Mouse (Mus musculus): ENCODE results near the gene Pdzd2. TPM values are rescaled to one million over a fixed set of nuclear protein-coding genes. Genes with fewer than 3 reads are reported as not detected.
A peak's percentile ranks its signal among the peaks of the same experiment; 100 is the strongest.

The Pdzd2 gene
- polyA plus RNA-seq, 1 experiment: 2.4 TPM

DNA sequence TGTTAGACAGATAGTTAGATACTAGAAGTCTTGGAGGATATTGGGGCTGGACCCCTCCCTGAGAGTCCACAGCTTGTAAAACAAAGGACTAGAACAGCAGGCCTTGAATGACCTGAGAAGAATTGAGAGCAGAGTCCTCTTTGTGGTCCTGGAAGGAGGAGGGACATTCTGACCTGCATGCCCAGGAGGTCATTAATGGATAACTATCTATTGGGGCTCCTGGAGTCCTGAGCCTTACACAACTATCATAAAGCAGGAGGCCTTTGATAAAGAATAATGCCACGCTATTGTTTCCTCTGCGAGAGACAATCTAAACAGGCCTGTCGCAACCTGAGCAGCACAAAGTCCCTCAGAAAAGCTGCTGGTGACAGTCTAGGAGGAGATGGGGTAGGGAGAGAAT lies 156.7 kb downstream of the Pdzd2 start:
- WGBS: 49% methylated on average over 3 of the region's 3 CpGs
- TF ChIP-seq POLR2A (IDR thresholded peaks at IDR 0.05; ENCODE audit: low read depth, low read length): no peak
- H3K36me3 ChIP-seq (ENCODE audit: control insufficient read depth, insufficient read depth, low read length): no peaks in the 10 kb centered on the region
- H3K27me3 ChIP-seq (ENCODE audit: control insufficient read depth, insufficient read depth, low read length): no peaks in the 10 kb centered on the region
- no peaks in the 10 kb centered on the region for H3K4me1 ChIP-seq (ENCODE audit: control insufficient read depth, insufficient read depth, insufficient read length, low read length)
- H3K27ac ChIP-seq (ENCODE audit: insufficient read depth, low read depth, low read length): no peak overlapping the region
- H3K4me3 ChIP-seq (ENCODE audit: low read depth, low read length): no peak overlapping the region

DNA sequence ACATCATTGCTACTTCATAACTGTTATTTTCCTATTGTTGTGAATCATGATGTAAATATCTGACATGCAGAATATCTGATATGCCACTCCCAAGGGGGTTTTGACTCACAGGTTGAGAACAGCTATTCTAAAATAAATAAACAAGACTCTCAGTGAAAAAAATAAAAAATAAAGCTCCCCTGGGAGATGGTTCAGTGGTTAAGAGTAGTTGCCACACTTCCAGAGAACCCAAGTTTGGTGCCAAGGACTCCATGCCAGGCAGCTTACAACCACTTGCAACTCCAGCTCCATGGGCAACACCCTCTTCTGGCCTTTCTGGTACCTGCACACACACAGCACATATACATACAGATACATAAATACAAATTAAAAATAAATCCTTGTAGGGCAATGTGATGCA lies 157.3 kb downstream of the Pdzd2 start:
- TF ChIP-seq CTCF (IDR thresholded peaks at IDR 0.05; ENCODE audit: extremely low read depth, insufficient read length, insufficient replicate concordance, low read depth, low read length) (no peak), POLR2A (IDR thresholded peaks at IDR 0.05; ENCODE audit: low read depth, low read length) (no peak)
- Histone ChIP-seq H3K27ac (ENCODE audit: insufficient read depth, low read depth, low read length) (no peak overlapping the region), H3K4me3 (ENCODE audit: low read depth, low read length) (no peak overlapping the region), H3K36me3 (ENCODE audit: control insufficient read depth, insufficient read depth, low read length) (no peaks in the 10 kb centered on the region), H3K4me1 (ENCODE audit: control insufficient read depth, insufficient read depth, insufficient read length, low read length) (no peaks in the 10 kb centered on the region), H3K27me3 (ENCODE audit: control insufficient read depth, insufficient read depth, low read length) (no peaks in the 10 kb centered on the region)

DNA sequence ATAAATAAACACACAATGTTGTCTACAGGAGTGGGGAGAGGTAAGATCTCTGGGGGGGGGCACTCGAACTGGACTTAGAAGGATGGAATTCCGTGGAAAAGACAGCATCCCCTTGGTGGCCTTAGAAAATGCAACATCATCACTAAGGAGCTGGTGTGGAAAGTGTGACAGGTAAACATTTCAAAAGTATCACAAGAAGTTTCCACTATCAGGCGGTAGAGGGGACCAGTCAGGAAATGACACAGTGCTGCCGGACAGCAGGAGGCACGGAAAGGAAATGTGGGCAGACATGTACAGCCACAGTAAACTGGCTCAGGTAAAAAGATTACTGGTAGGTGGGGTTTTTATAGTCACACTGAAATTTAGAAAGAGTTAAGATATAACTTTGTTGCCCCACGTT lies 160.5 kb downstream of the Pdzd2 start:
- Histone ChIP-seq H3K27me3 (ENCODE audit: control insufficient read depth, insufficient read depth, low read length) (no peaks in the 10 kb centered on the region), H3K4me3 (ENCODE audit: low read depth, low read length) (no peak overlapping the region), H3K4me1 (ENCODE audit: control insufficient read depth, insufficient read depth, insufficient read length, low read length) (no peaks in the 10 kb centered on the region), H3K27ac (ENCODE audit: insufficient read depth, low read depth, low read length) (no peak overlapping the region), H3K36me3 (ENCODE audit: control insufficient read depth, insufficient read depth, low read length) (no peaks in the 10 kb centered on the region)
- TF ChIP-seq CTCF (IDR thresholded peaks at IDR 0.05; ENCODE audit: extremely low read depth, insufficient read length, insufficient replicate concordance, low read depth, low read length): no peak
- no peak for TF ChIP-seq POLR2A (IDR thresholded peaks at IDR 0.05; ENCODE audit: low read depth, low read length)
- 74% methylated on average over 6 of the region's 6 CpGs for WGBS

DNA sequence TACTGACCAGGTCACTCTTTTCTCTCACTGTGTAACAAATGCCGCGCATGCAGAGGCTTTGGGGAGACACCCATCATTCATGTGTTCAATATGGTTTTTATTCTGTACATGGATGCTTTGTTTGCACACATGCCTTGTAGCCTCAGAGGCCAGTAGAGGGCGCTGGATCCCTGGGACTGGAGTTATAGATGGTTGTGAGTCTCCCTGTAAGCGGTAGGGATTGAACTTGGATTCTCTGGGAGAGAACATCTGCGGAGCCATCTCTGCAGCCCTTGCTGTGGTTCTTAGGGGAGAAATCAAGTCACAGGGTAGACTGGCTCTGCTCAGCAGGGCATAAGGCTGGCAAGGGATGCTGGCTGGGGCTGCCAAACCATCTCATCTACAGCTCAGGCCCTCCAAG lies 161.4 kb downstream of the Pdzd2 start:
- no peak overlapping the region for H3K27ac ChIP-seq (ENCODE audit: insufficient read depth, low read depth, low read length)
- 63% methylated on average over 5 of the region's 5 CpGs for WGBS
- H3K27me3 ChIP-seq (ENCODE audit: control insufficient read depth, insufficient read depth, low read length): no peaks in the 10 kb centered on the region
- TF ChIP-seq POLR2A (IDR thresholded peaks at IDR 0.05; ENCODE audit: low read depth, low read length): no peak
- TF ChIP-seq CTCF (IDR thresholded peaks at IDR 0.05; ENCODE audit: extremely low read depth, insufficient read length, insufficient replicate concordance, low read depth, low read length): peak; percentile 43; the same call in 1 of the 2 replicates
- no peak overlapping the region for H3K4me3 ChIP-seq (ENCODE audit: low read depth, low read length)
- no peaks in the 10 kb centered on the region for H3K36me3 ChIP-seq (ENCODE audit: control insufficient read depth, insufficient read depth, low read length)
- H3K4me1 ChIP-seq (ENCODE audit: control insufficient read depth, insufficient read depth, insufficient read length, low read length): no peaks in the 10 kb centered on the region

DNA sequence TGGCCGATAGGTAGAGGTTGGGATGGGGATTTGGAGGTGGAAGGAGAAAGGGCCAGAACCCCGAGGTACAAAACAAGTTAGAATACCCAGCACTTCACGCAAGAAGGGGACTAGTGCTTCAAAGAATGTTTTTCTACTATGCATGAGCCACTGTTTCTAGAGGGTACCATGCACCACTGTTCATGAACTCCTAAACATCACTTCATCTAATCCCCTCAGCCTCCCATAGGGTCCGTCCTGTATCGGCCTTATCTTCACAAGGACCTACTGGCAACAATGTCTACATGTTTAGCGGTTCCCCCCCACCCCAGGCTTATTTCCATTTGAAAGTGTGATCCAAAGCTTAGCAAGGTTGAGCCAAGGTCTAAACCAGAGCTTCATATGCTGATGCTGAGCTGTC lies 162.0 kb downstream of the Pdzd2 start:
- WGBS: 82% methylated on average over 6 of the region's 6 CpGs

DNA sequence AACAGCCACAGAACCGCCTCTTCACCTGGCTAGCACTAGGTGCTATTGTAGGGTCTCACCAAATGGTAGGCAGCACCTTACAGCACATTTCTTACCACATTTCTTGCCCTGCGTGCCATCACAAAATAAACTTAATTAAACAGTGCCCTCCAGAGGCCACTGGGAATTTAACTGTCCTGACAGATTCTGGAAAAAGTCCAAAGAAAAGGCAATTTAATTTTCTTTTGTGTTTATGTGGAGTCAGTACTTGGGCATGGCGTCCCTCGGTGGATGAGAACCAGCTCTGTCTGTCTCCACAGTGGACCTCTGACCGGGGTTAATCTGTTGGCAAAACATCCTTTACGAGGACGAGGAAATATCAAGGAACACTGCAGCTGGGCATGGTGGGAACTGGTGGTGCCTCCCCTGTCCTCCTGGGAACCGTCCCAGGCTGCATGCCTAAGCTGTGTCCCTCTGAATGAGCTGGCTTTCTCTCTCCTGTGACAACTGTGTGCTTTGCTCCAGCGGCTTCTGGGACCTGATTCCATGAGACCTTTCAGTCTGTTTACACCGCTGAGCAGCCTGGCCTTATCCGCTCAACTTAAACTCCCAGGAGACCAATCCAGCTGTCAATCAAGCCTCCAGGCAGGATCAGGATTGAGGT lies 162.5 kb downstream of the Pdzd2 start:
- H3K4me3 ChIP-seq (ENCODE audit: low read depth, low read length): no peak overlapping the region
- no peaks in the 10 kb centered on the region for H3K27me3 ChIP-seq (ENCODE audit: control insufficient read depth, insufficient read depth, low read length)
- H3K36me3 ChIP-seq (ENCODE audit: control insufficient read depth, insufficient read depth, low read length): no peaks in the 10 kb centered on the region
- no peaks in the 10 kb centered on the region for H3K4me1 ChIP-seq (ENCODE audit: control insufficient read depth, insufficient read depth, insufficient read length, low read length)
- WGBS: 17% methylated on average over 11 of the region's 11 CpGs
- TF ChIP-seq CTCF (IDR thresholded peaks at IDR 0.05; ENCODE audit: extremely low read depth, insufficient read length, insufficient replicate concordance, low read depth, low read length) (peak; percentile 14; the same call in 1 of the 2 replicates), POLR2A (IDR thresholded peaks at IDR 0.05; ENCODE audit: low read depth, low read length) (no peak)
- no peak overlapping the region for H3K27ac ChIP-seq (ENCODE audit: insufficient read depth, low read depth, low read length)

More for the DNA sequence above, 162.0 kb downstream of the Pdzd2 start:
- Histone ChIP-seq H3K27ac (ENCODE audit: insufficient read depth, low read depth, low read length) (no peak overlapping the region), H3K36me3 (ENCODE audit: control insufficient read depth, insufficient read depth, low read length) (no peaks in the 10 kb centered on the region), H3K4me3 (ENCODE audit: low read depth, low read length) (no peak overlapping the region), H3K4me1 (ENCODE audit: control insufficient read depth, insufficient read depth, insufficient read length, low read length) (no peaks in the 10 kb centered on the region), H3K27me3 (ENCODE audit: control insufficient read depth, insufficient read depth, low read length) (no peaks in the 10 kb centered on the region)
- TF ChIP-seq POLR2A (IDR thresholded peaks at IDR 0.05; ENCODE audit: low read depth, low read length): no peak
- no peak for TF ChIP-seq CTCF (IDR thresholded peaks at IDR 0.05; ENCODE audit: extremely low read depth, insufficient read length, insufficient replicate concordance, low read depth, low read length)

DNA sequence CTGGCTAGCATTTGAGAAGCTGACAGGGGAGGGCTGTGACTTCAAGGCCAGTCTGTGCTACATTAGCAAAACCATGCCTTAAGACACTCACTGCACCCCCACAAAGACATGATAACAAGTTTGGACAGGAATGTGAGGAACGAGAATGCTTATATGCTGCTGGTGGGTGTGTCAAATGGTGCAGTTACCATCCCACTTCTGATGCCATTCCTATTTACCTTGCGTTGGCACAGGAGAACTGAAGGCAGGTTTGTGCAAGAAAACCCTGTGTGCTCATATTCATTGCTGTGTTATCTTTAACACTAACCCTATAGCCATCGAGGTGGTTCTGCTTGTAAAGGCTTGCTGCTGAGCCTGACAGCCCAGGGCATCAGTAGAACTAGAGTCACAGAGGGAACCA lies 166.1 kb downstream of the Pdzd2 start:
- Histone ChIP-seq H3K27ac (ENCODE audit: insufficient read depth, low read depth, low read length) (no peak overlapping the region), H3K27me3 (ENCODE audit: control insufficient read depth, insufficient read depth, low read length) (no peaks in the 10 kb centered on the region), H3K36me3 (ENCODE audit: control insufficient read depth, insufficient read depth, low read length) (no peaks in the 10 kb centered on the region), H3K4me3 (ENCODE audit: low read depth, low read length) (no peak overlapping the region), H3K4me1 (ENCODE audit: control insufficient read depth, insufficient read depth, insufficient read length, low read length) (no peaks in the 10 kb centered on the region)
- 63% methylated on average over 3 of the region's 3 CpGs for WGBS
- TF ChIP-seq POLR2A (IDR thresholded peaks at IDR 0.05; ENCODE audit: low read depth, low read length) (no peak), CTCF (IDR thresholded peaks at IDR 0.05; ENCODE audit: extremely low read depth, insufficient read length, insufficient replicate concordance, low read depth, low read length) (no peak)
